ENCODE assay signal across 8 mouse cellular contexts in genomic region chr12:30003680-30004364, GRCm38 (mm10).
DNase-seq lines count a peak whose midpoint lies in the region; ATAC-seq and TF ChIP-seq lines count a peak whose summit lies in the region.

No protein-coding gene starts in this region.

- H3K4me1 ChIP-seq in heart, adult 2 months (ENCODE audit: control insufficient read depth, insufficient read depth, low read length), result peaks cover 2% of the 10 kb centered on the region; the same call in 1 of the 2 replicates
- H3K4me1 ChIP-seq in heart, embryonic 11.5 days (ENCODE audit: control insufficient read depth, insufficient read depth, low read length), result no peaks in the 10 kb centered on the region
- H3K4me1 ChIP-seq in midbrain, embryonic 13.5 days (replicated peaks), result peaks cover 15% of the 10 kb centered on the region
- peaks cover 4% of the 10 kb centered on the region; the same call in 1 of the 2 replicates for H3K4me1 ChIP-seq in kidney, adult 2 months (ENCODE audit: control insufficient read depth, insufficient read depth, low read length)

- no peak overlapping the region for H3K9ac ChIP-seq in heart, adult 2 months (ENCODE audit: low read depth, low read length)
- no peak overlapping the region for H3K9ac ChIP-seq in heart, embryonic 11.5 days (ENCODE audit: low read depth, low read length)
- H3K9ac ChIP-seq in midbrain, embryonic 13.5 days (replicated peaks), result no peak overlapping the region

- H3K79me2 ChIP-seq in heart, adult 2 months (replicated peaks; ENCODE audit: control insufficient read depth, insufficient read depth, low read length), result no peaks in the 10 kb centered on the region

- TF ChIP-seq CTCF in heart, adult 2 months (IDR thresholded peaks at IDR 0.05), result no peak
- TF ChIP-seq CTCF in kidney, adult 2 months (conservative IDR thresholded peaks at IDR 0.05; ENCODE audit: insufficient read depth, insufficient read length, low read depth, low read length), result no peak

- ATAC-seq in heart, embryonic 11.5 days (replicated peaks; ENCODE audit: insufficient number of reproducible peaks, low FRiP score, low TSS enrichment), result no peak
- peak; percentile 51 for ATAC-seq in midbrain, embryonic 13.5 days

- no peak overlapping the region for H3K4me3 ChIP-seq in heart, adult 2 months
- H3K4me3 ChIP-seq in heart, embryonic 11.5 days (ENCODE audit: low read depth, low read length), result no peak overlapping the region
- H3K4me3 ChIP-seq in midbrain, embryonic 13.5 days (replicated peaks), result no peak overlapping the region
- no peak overlapping the region for H3K4me3 ChIP-seq in kidney, adult 2 months (ENCODE audit: insufficient read depth, low read depth, low read length)

- no peaks in the 10 kb centered on the region for H3K27me3 ChIP-seq in heart, adult 2 months (ENCODE audit: control insufficient read depth, insufficient read depth, low read length)
- no peaks in the 10 kb centered on the region for H3K27me3 ChIP-seq in heart, embryonic 11.5 days (ENCODE audit: control insufficient read depth, insufficient read depth, low read length)
- H3K27me3 ChIP-seq in midbrain, embryonic 13.5 days, result no peaks in the 10 kb centered on the region
- no peaks in the 10 kb centered on the region for H3K27me3 ChIP-seq in kidney, adult 2 months (replicated peaks; ENCODE audit: control insufficient read depth, insufficient read depth, low read length)

- H3K9me3 ChIP-seq in heart, embryonic 11.5 days (replicated peaks; ENCODE audit: control insufficient read depth, low read length), result no peaks in the 10 kb centered on the region
- no peaks in the 10 kb centered on the region for H3K9me3 ChIP-seq in midbrain, embryonic 13.5 days

- WGBS in heart, adult 2 months, result 79% methylated on average over 14 of the region's 14 CpGs
- WGBS in heart, embryonic 11.5 days (ENCODE audit: insufficient replicate concordance), result 89% methylated on average over 14 of the region's 14 CpGs
- WGBS in midbrain, embryonic 13.5 days, result 57% methylated on average over 14 of the region's 14 CpGs
- WGBS in kidney, adult 2 months, result 80% methylated on average over 14 of the region's 14 CpGs

- intact Hi-C loops in heart, adult 2 months (cut with DNase I), result no loop called here

- H3K36me3 ChIP-seq in heart, adult 2 months (ENCODE audit: control insufficient read depth, insufficient read depth, low read length), result peaks cover 4% of the 10 kb centered on the region; the same call in 1 of the 2 replicates
- peaks cover 49% of the 10 kb centered on the region for H3K36me3 ChIP-seq in heart, embryonic 11.5 days (ENCODE audit: control insufficient read depth, insufficient read depth, low read length)
- peaks cover 89% of the 10 kb centered on the region for H3K36me3 ChIP-seq in midbrain, embryonic 13.5 days
- H3K36me3 ChIP-seq in kidney, adult 2 months (ENCODE audit: control insufficient read depth, insufficient read depth, low read length), result no peaks in the 10 kb centered on the region

- DNase-seq in heart, adult 2 months, result peak in 1 of 2 experiments; percentile 51
- DNase-seq in adipocyte (ENCODE audit: low spot score), result peak; percentile 65
- DNase-seq in gastrocnemius, postnatal 25 days, result peak; percentile 65
- DNase-seq in embryo, embryonic 11 days, result no peak
- DNase-seq in kidney, adult 2 months, result no peak
- no peak for DNase-seq in thymus, postnatal 36 days

- TF ChIP-seq EP300 in heart, adult 2 months (IDR thresholded peaks at IDR 0.05; ENCODE audit: insufficient read depth, low read depth, low read length), result no peak

- no peak for TF ChIP-seq POLR2A in heart, adult 2 months (IDR thresholded peaks at IDR 0.05; ENCODE audit: insufficient read depth, low read depth, low read length)
- no peak for TF ChIP-seq POLR2A in kidney, adult 2 months (IDR thresholded peaks at IDR 0.05; ENCODE audit: low read depth, low read length)

- H3K4me2 ChIP-seq in heart, embryonic 11.5 days, result no peak overlapping the region
- no peak overlapping the region for H3K4me2 ChIP-seq in midbrain, embryonic 13.5 days (replicated peaks)

- H3K27ac ChIP-seq in heart, adult 2 months, result peak overlapping the region; percentile 13; the same call in 1 of the 2 replicates
- H3K27ac ChIP-seq in heart, embryonic 11.5 days (ENCODE audit: low read depth, low read length), result no peak overlapping the region
- H3K27ac ChIP-seq in midbrain, embryonic 13.5 days, result peak overlapping the region; percentile 54
- no peak overlapping the region for H3K27ac ChIP-seq in kidney, adult 2 months (ENCODE audit: insufficient read depth, low read depth, low read length)

Comparison
In these comparisons a context has a peak if more than half of its experiments do, and no peak if none do; other contexts are left out.
1. H3K27ac ChIP-seq: peak in heart, adult 2 months (single experiment) and midbrain, embryonic 13.5 days (single experiment); none in heart, embryonic 11.5 days (single experiment) and kidney, adult 2 months (single experiment).
2. DNase-seq: peak in adipocyte (single experiment) and gastrocnemius, postnatal 25 days (single experiment); none in embryo, embryonic 11 days (single experiment), kidney, adult 2 months (single experiment) and thymus, postnatal 36 days (0 of 2).